Mouse (Mus musculus) spleen, embryonic (tissue): ENCODE measurements around the gene Kdm2a.

Experiments used
- CTCF ChIA-PET: fragments of 350-600 bp; sonication (Branson Sonifier 250); formaldehyde crosslinking; loops from one replicate; lab custom pipeline; 2022; lab: Charles Lee

The Kdm2a gene

GRCm38 (mm10) chr19:4268566-4269361 is 129.3 kb downstream of the Kdm2a start, which contains the start of gene Ssh3:
Ssh3 (minus strand) TSS chr19:4269180.
- CTCF ChIA-PET, result interaction anchor here (0.7 to 1.4 kb wide), 3 partner anchors 13 to 41 kb away, joined by 3 to 4 read pairs (median 3); partner anchors contain the start of gene Ankrd13d

GRCm38 (mm10) chr19:4265956-4266355 is 132.1 kb downstream of the Kdm2a start:
- CTCF ChIA-PET, result no interaction called here
